Mouse (Mus musculus) ES-E14 (cell line): Measurements from ENCODE around the gene Syngr1.

Experiments
- HCFC1 ChIP-seq: IDR thresholded peaks from 2 replicates; pipeline ENCODE4 v1.6.1; 2012; ENCODE audit warnings: low read length, inconsistent platforms, borderline replicate concordance; ENCODE audit not compliant: insufficient read depth
- ZNF384 ChIP-seq: IDR thresholded peaks from 2 replicates; pipeline ENCODE4 v1.6.1; 2012; ENCODE audit warnings: low read depth, low read length, inconsistent platforms

- TF ChIP-seq HCFC1 (no peak), ZNF384 (no peak)
These were observed 7.4 kb upstream of the Syngr1 start for GRCm38 (mm10) chr15:80083740-80084139.
